Mouse (Mus musculus): ENCODE measurements around the gene Ly6g6c.

Gene Ly6g6c

DNA sequence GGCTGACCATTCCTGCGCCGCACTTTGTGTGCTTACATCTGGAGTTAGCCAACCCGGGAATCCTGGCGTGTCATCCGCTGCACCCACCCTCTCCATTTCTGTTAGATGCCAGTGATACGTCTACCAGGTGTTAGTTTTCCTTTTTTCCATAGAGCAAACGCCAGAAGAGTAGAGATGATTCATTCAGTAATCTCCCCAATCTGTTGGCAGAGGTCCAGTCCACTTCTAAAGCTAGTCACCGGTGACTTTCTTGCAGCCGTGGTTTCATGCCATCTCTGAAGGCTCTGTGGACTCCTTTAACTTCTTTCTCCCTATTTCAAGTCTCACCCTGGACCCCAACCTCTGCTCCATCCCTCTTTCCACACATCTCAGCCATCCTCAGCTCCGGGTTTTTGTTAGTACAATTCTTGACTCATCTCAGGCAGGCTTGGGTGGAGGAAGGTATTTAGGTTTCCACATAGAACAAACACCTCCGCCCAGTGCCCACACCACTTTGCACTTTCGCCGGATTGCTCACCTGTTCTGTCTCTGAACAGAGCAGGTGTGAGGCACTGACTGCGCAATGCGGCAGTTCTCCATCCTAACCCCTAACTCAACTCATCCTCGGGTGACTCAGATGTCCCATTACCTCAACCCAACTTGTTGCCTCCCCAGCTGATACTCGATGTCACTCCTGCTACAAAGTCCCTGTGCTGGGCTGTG, 3.2 kb downstream of the Ly6g6c start:
- Histone ChIP-seq H3K36me3 (ENCODE audit: insufficient read depth, low read length) (peaks cover 2% of the 10 kb centered on the region), H3K9me3 (ENCODE audit: low read length) (no peaks in the 10 kb centered on the region), H3K4me1 (replicated peaks; ENCODE audit: low read depth, low read length) (peaks cover 85% of the 10 kb centered on the region), H3K4me3 (replicated peaks; ENCODE audit: low read length) (no peak overlapping the region), H3K27me3 (ENCODE audit: insufficient read depth, low read length) (peaks cover 34% of the 10 kb centered on the region)
- TF ChIP-seq NANOG (IDR thresholded peaks at IDR 0.05; ENCODE audit: borderline replicate concordance, low read length), result no peak
- TF ChIP-seq POU5F1 (IDR thresholded peaks at IDR 0.05; ENCODE audit: borderline replicate concordance, low read length), result no peak
- TF ChIP-seq CTCF (conservative IDR thresholded peaks at IDR 0.05; ENCODE audit: low read length), result no peak

DNA sequence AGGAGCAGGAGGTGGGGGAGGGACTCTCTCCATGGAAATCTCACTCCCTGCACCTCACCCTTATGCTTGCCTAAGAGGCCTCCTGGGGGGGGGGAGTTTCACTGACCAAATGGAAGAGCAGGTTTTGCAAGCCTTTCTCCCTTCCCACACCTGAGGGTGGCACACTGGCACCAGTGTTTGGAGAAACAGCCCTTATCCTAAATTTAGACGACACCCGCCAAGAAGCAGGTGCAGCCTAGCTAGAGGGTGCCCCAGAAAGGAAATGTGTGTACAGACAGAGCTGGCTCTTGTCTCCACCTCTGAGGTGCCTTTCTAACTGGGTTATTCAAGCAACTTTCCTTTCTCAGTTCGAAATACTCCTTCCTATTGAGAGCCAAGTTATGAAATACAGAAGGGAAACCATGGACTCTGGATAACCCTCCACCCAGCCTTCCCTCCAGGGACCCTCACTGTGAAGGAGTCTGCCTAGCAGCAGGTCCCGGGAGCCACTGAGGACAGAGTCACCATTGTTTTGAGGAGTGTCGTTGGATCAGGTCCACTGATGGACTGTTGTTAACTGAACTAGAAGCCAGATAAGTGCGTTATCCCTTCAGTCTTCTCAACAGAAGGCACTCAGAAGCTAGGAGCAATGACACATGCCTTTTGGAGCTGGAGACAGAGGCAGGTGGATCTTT, 5.5 kb downstream of the Ly6g6c start:
- H3K27me3 ChIP-seq (ENCODE audit: insufficient read depth, low read length), result peaks cover 31% of the 10 kb centered on the region
- peaks cover 86% of the 10 kb centered on the region for H3K4me1 ChIP-seq (replicated peaks; ENCODE audit: low read depth, low read length)
- TF ChIP-seq NANOG (IDR thresholded peaks at IDR 0.05; ENCODE audit: borderline replicate concordance, low read length) (no peak), CTCF (conservative IDR thresholded peaks at IDR 0.05; ENCODE audit: low read length) (no peak), POU5F1 (IDR thresholded peaks at IDR 0.05; ENCODE audit: borderline replicate concordance, low read length) (no peak)
- H3K4me3 ChIP-seq (replicated peaks; ENCODE audit: low read length), result no peak overlapping the region; the same call in 1 of the 2 replicates
- no peaks in the 10 kb centered on the region for H3K36me3 ChIP-seq (ENCODE audit: insufficient read depth, low read length)
- no peaks in the 10 kb centered on the region for H3K9me3 ChIP-seq (ENCODE audit: low read length)

DNA sequence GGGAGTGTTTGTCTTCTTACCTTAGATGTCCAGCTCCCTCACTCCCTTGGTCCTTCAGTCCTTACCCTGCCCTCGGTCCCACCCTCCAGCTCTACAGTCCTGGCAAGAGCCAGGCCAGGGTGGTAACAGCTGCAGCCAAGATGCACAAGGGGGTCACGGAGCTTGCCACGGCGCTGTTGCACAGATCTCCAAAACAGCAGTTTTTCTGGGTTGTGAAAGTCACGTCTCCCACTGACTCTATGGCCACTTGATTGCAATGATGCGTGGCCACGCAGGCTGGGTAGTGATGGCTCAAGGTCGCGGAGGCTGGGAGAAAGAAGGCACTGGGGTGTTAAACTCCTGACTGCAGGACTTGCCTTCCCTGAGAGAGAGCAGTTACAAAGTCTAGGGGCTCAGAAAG, 6.3 kb downstream of the Ly6g6c start:
- Histone ChIP-seq H3K9me3 (ENCODE audit: low read length) (no peaks in the 10 kb centered on the region), H3K4me3 (replicated peaks; ENCODE audit: low read length) (no peak overlapping the region), H3K4me1 (replicated peaks; ENCODE audit: low read depth, low read length) (peaks cover 87% of the 10 kb centered on the region), H3K36me3 (ENCODE audit: insufficient read depth, low read length) (no peaks in the 10 kb centered on the region), H3K27me3 (ENCODE audit: insufficient read depth, low read length) (peaks cover 28% of the 10 kb centered on the region)
- no peak for TF ChIP-seq NANOG (IDR thresholded peaks at IDR 0.05; ENCODE audit: borderline replicate concordance, low read length)
- no peak for TF ChIP-seq POU5F1 (IDR thresholded peaks at IDR 0.05; ENCODE audit: borderline replicate concordance, low read length)
- no peak for TF ChIP-seq CTCF (conservative IDR thresholded peaks at IDR 0.05; ENCODE audit: low read length)

DNA sequence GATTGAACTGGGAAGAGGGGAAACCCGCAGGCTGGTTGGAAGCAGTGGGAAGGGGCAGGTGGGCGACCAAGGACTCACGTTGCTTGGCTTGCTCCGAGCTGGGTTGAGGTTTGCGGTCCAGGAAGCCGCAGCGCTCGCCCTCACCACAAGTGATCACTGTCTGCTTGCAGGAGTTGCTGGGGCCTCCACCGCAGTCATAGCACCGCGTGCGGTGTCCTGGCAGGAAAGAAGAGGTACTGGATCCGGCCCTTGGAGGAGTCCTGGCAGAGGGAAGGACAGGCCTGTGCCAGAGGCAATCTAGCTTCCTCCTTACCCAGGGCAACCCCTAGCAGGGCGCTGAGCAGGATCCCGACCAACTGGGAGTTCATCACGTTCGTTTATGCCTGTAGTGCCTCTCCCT, 8.9 kb downstream of the Ly6g6c start:
- Histone ChIP-seq H3K36me3 (ENCODE audit: insufficient read depth, low read length) (0 out of 2 replicates have a peak, but pooled peaks cover 3% of the 10 kb centered on the region), H3K4me3 (replicated peaks; ENCODE audit: low read length) (peak overlapping the region; percentile 73), H3K9me3 (ENCODE audit: low read length) (no peaks in the 10 kb centered on the region), H3K4me1 (replicated peaks; ENCODE audit: low read depth, low read length) (peaks cover 85% of the 10 kb centered on the region), H3K27me3 (ENCODE audit: insufficient read depth, low read length) (peaks cover 3% of the 10 kb centered on the region; the same call in 1 of the 2 replicates)
- no peak for TF ChIP-seq CTCF (conservative IDR thresholded peaks at IDR 0.05; ENCODE audit: low read length)
- TF ChIP-seq POU5F1 (IDR thresholded peaks at IDR 0.05; ENCODE audit: borderline replicate concordance, low read length), result no peak
- TF ChIP-seq NANOG (IDR thresholded peaks at IDR 0.05; ENCODE audit: borderline replicate concordance, low read length), result no peak

DNA sequence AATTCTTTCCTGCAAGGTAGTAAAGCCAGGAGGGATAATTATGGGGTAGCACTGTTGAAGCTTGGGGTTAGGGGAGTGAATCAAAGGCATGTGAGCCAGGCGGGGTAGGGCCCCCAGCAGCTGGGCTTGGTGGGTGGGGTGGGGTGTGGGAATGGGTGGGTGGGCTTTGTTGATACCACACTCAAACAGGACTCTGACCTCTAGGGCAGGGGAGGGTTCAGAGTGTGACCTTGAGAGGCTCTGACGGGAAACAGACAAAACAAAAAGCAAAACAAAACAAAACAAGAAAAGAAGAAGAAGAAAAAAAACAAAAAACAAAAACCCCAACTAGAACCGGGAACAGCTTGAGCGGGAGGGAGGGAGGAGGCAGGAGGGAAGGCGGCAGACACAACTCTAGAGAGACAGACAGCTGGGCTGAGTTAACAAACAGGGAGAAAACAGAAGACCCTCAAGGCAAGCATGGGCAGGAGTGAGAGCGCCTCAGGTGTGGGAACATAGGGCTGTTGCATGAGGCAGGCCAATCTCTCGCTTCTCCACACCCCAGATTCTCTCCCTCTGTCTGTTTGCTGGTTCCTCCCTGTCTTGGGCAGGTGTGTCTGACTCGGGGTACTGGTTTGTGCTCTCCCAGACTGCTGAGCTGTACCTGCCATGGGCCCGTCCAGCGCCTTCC, 11.5 kb downstream of the Ly6g6c start, which contains the start of gene Ly6g6e:
Ly6g6e (plus strand) TSS at position 396 of the 670 bp plus-strand sequence.
- TF ChIP-seq CTCF (conservative IDR thresholded peaks at IDR 0.05; ENCODE audit: low read length), result no peak
- no peak for TF ChIP-seq POU5F1 (IDR thresholded peaks at IDR 0.05; ENCODE audit: borderline replicate concordance, low read length)
- TF ChIP-seq NANOG (IDR thresholded peaks at IDR 0.05; ENCODE audit: borderline replicate concordance, low read length), result no peak
- Histone ChIP-seq H3K4me1 (replicated peaks; ENCODE audit: low read depth, low read length) (peaks cover 84% of the 10 kb centered on the region), H3K27me3 (ENCODE audit: insufficient read depth, low read length) (no peaks in the 10 kb centered on the region), H3K36me3 (ENCODE audit: insufficient read depth, low read length) (0 out of 2 replicates have a peak, but pooled peaks cover 3% of the 10 kb centered on the region), H3K4me3 (replicated peaks; ENCODE audit: low read length) (peak within 1 kb of the TSS; percentile 78), H3K9me3 (ENCODE audit: low read length) (no peaks in the 10 kb centered on the region)

DNA sequence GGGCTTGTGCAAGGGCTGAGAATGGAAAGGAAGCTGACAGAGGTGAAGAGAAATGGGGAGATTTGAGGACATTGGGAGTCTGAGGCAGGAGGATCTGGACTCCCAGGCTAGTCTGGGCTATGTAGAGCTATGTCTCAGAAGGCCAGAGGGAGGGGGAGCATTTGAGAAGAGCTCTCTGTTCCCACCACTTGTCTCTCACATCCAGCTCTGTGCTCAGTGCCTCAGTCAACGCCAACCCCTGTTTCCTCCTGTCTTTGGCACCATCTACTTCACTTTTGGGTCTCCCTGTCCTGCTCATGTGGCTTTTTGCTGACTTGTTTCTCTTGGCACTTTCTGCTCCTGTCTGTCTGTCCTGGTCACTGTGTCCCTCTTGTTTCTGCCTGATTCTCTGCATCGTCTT, 12.1 kb downstream of the Ly6g6c start:
- H3K4me1 ChIP-seq (replicated peaks; ENCODE audit: low read depth, low read length), result peaks cover 79% of the 10 kb centered on the region
- H3K27me3 ChIP-seq (ENCODE audit: insufficient read depth, low read length), result no peaks in the 10 kb centered on the region
- peak overlapping the region; percentile 78 for H3K4me3 ChIP-seq (replicated peaks; ENCODE audit: low read length)
- no peak for TF ChIP-seq POU5F1 (IDR thresholded peaks at IDR 0.05; ENCODE audit: borderline replicate concordance, low read length)
- no peak for TF ChIP-seq CTCF (conservative IDR thresholded peaks at IDR 0.05; ENCODE audit: low read length)
- TF ChIP-seq NANOG (IDR thresholded peaks at IDR 0.05; ENCODE audit: borderline replicate concordance, low read length), result no peak
- no peaks in the 10 kb centered on the region for H3K9me3 ChIP-seq (ENCODE audit: low read length)
- 0 out of 2 replicates have a peak, but pooled peaks cover 3% of the 10 kb centered on the region for H3K36me3 ChIP-seq (ENCODE audit: insufficient read depth, low read length)

DNA sequence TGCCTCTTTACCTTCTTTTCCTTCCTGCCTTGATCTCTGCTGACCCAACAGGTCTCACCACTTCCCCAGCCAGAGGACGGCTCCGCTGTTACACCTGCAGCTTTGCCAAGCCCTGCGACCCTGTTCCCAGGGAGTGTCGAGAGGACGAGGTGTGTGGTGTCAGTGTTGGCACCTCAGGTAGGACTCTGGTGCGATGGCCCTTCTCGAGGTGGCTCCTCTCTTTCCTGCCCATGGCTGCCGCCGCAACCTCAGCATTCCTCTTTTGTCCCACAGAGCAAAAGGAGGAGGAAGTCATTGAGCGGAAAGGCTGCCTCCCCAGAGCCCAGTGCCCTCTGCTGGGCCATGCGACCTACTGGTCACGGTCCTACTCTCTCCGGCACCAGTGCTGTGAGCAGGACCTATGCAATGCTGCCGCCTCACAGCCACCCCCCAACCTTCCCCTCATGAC, 12.6 kb downstream of the Ly6g6c start, which contains the start of gene Ly6g6d:
Ly6g6d (minus strand) TSS at position 280 of the 448 bp plus-strand sequence.
- Histone ChIP-seq H3K4me1 (replicated peaks; ENCODE audit: low read depth, low read length) (peaks cover 74% of the 10 kb centered on the region), H3K27me3 (ENCODE audit: insufficient read depth, low read length) (no peaks in the 10 kb centered on the region; the same call in 1 of the 2 replicates), H3K36me3 (ENCODE audit: insufficient read depth, low read length) (0 out of 2 replicates have a peak, but pooled peaks cover 3% of the 10 kb centered on the region), H3K4me3 (replicated peaks; ENCODE audit: low read length) (peak within 1 kb of the TSS; percentile 78), H3K9me3 (ENCODE audit: low read length) (no peaks in the 10 kb centered on the region)
- TF ChIP-seq NANOG (IDR thresholded peaks at IDR 0.05; ENCODE audit: borderline replicate concordance, low read length) (no peak), POU5F1 (IDR thresholded peaks at IDR 0.05; ENCODE audit: borderline replicate concordance, low read length) (no peak), CTCF (conservative IDR thresholded peaks at IDR 0.05; ENCODE audit: low read length) (no peak)

DNA sequence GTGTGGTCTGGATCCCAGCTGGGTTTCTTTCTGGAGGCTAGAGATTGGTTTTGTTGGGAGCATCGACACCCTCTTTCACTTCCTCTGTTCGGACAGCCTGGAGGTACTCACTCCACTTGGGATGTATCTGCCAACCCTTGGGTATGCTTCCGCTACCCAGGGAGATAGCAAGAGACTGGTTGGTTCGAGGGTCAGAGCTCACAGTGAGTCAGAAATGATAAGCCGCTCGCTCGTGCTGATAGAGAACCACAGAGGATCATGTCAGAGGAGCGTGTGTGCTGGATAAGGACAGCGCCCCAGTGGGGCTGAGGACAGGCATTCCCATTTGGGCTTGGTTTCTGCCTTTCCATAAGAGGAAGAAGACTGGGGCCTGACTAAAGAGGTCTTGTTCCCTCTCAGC, 14.6 kb downstream of the Ly6g6c start:
- TF ChIP-seq CTCF (conservative IDR thresholded peaks at IDR 0.05; ENCODE audit: low read length), result no peak
- no peak for TF ChIP-seq NANOG (IDR thresholded peaks at IDR 0.05; ENCODE audit: borderline replicate concordance, low read length)
- TF ChIP-seq POU5F1 (IDR thresholded peaks at IDR 0.05; ENCODE audit: borderline replicate concordance, low read length), result no peak
- Histone ChIP-seq H3K4me3 (replicated peaks; ENCODE audit: low read length) (no peak overlapping the region), H3K4me1 (replicated peaks; ENCODE audit: low read depth, low read length) (peaks cover 61% of the 10 kb centered on the region), H3K9me3 (ENCODE audit: low read length) (no peaks in the 10 kb centered on the region), H3K27me3 (ENCODE audit: insufficient read depth, low read length) (peaks cover 2% of the 10 kb centered on the region; the same call in 1 of the 2 replicates), H3K36me3 (ENCODE audit: insufficient read depth, low read length) (0 out of 2 replicates have a peak, but pooled peaks cover 3% of the 10 kb centered on the region)

All from E14TG2a.4 (cell line).